Mouse (Mus musculus): ENCODE data around the gene Cdh4. TPM values are rescaled to one million over a fixed set of nuclear protein-coding genes. Genes with fewer than 3 reads are reported as not detected.

The Cdh4 gene
- 3.1 and 3.2 TPM in 2 replicates for polyA plus RNA-seq (2014; fragmentation: Nextera tagmentation; extraction: Ambion mirVana)

GRCm38 (mm10) chr2:179442191-179442540 is at the start of gene Cdh4:
TSS of gene Cdh4 (plus strand) at chr2:179442431.
- H3K4me2 ChIP-seq (ENCODE audit: low read depth, severe bottlenecking), result peak within 1 kb of the TSS; percentile 99
- peak within 1 kb of the TSS; percentile 57 for H3K9ac ChIP-seq (ENCODE audit: low read length)
- WGBS, result under 1% methylated on average over 40 of the region's 40 CpGs
- no peaks in the 10 kb centered on the region for H3K9me3 ChIP-seq (ENCODE audit: control insufficient read depth, low read length)
- no peak within 1 kb of the TSS for H3K27ac ChIP-seq (replicated peaks; ENCODE audit: low read depth, low read length)
- H3K36me3 ChIP-seq (ENCODE audit: control insufficient read depth, insufficient read depth, low read length), result no peaks in the 10 kb centered on the region
- H3K4me3 ChIP-seq (ENCODE audit: low read depth, low read length), result peak within 1 kb of the TSS; percentile 58
- H3K4me1 ChIP-seq (ENCODE audit: control insufficient read depth, insufficient read depth, low read length), result peaks cover 9% of the 10 kb centered on the region; the same call in 1 of the 2 replicates
- DNase-seq (ENCODE audit: low spot score) (peak; percentile 81), ATAC-seq (ENCODE audit: insufficient number of reproducible peaks, low FRiP score, low TSS enrichment, low read depth) (peak; percentile 81; the same call in 1 of the 2 replicates)
- H3K27me3 ChIP-seq (ENCODE audit: control insufficient read depth, insufficient read depth, low read length), result peaks cover 17% of the 10 kb centered on the region; the same call in 1 of the 2 replicates

GRCm38 (mm10) chr2:179395442-179395841 is 46.8 kb upstream of the Cdh4 start:
- Histone ChIP-seq H3K27ac (replicated peaks; ENCODE audit: low read depth, low read length) (no peak overlapping the region), H3K4me3 (ENCODE audit: low read depth, low read length) (no peak overlapping the region), H3K9ac (ENCODE audit: low read length) (no peak overlapping the region), H3K9me3 (ENCODE audit: control insufficient read depth, low read length) (no peaks in the 10 kb centered on the region), H3K27me3 (ENCODE audit: control insufficient read depth, insufficient read depth, low read length) (no peaks in the 10 kb centered on the region), H3K36me3 (ENCODE audit: control insufficient read depth, insufficient read depth, low read length) (no peaks in the 10 kb centered on the region), H3K4me2 (ENCODE audit: low read depth, severe bottlenecking) (no peak overlapping the region), H3K4me1 (ENCODE audit: control insufficient read depth, insufficient read depth, low read length) (no peaks in the 10 kb centered on the region)
- no peak for ATAC-seq (ENCODE audit: insufficient number of reproducible peaks, low FRiP score, low TSS enrichment, low read depth)
- no peak for DNase-seq (ENCODE audit: low spot score)
- WGBS, result 67% methylated on average over 5 of the region's 5 CpGs

GRCm38 (mm10) chr2:179399645-179400249 is 42.5 kb upstream of the Cdh4 start:
- Histone ChIP-seq H3K27ac (replicated peaks; ENCODE audit: low read depth, low read length) (no peak overlapping the region), H3K36me3 (ENCODE audit: control insufficient read depth, insufficient read depth, low read length) (no peaks in the 10 kb centered on the region), H3K9me3 (ENCODE audit: control insufficient read depth, low read length) (no peaks in the 10 kb centered on the region), H3K4me3 (ENCODE audit: low read depth, low read length) (no peak overlapping the region), H3K27me3 (ENCODE audit: control insufficient read depth, insufficient read depth, low read length) (no peaks in the 10 kb centered on the region), H3K4me2 (ENCODE audit: low read depth, severe bottlenecking) (no peak overlapping the region), H3K4me1 (ENCODE audit: control insufficient read depth, insufficient read depth, low read length) (no peaks in the 10 kb centered on the region), H3K9ac (ENCODE audit: low read length) (no peak overlapping the region)
- WGBS, result 80% methylated on average over 14 of the region's 14 CpGs
- DNase-seq (ENCODE audit: low spot score) (no peak), ATAC-seq (ENCODE audit: insufficient number of reproducible peaks, low FRiP score, low TSS enrichment, low read depth) (no peak)

- H3K4me2 ChIP-seq (ENCODE audit: low read depth, severe bottlenecking), result no peak overlapping the region
- H3K27me3 ChIP-seq (ENCODE audit: control insufficient read depth, insufficient read depth, low read length), result no peaks in the 10 kb centered on the region
- DNase-seq (ENCODE audit: low spot score) (no peak), ATAC-seq (ENCODE audit: insufficient number of reproducible peaks, low FRiP score, low TSS enrichment, low read depth) (no peak)
- no peak overlapping the region for H3K27ac ChIP-seq (replicated peaks; ENCODE audit: low read depth, low read length)
- no peaks in the 10 kb centered on the region for H3K36me3 ChIP-seq (ENCODE audit: control insufficient read depth, insufficient read depth, low read length)
- 68% methylated on average over 8 of the region's 8 CpGs for WGBS
- H3K4me1 ChIP-seq (ENCODE audit: control insufficient read depth, insufficient read depth, low read length), result no peaks in the 10 kb centered on the region
- H3K9me3 ChIP-seq (ENCODE audit: control insufficient read depth, low read length), result no peaks in the 10 kb centered on the region
- H3K4me3 ChIP-seq (ENCODE audit: low read depth, low read length), result no peak overlapping the region
- H3K9ac ChIP-seq (ENCODE audit: low read length), result no peak overlapping the region
These were observed 31.2 kb upstream of the Cdh4 start for GRCm38 (mm10) chr2:179410866-179411561.

GRCm38 (mm10) chr2:179412966-179413365 is 29.3 kb upstream of the Cdh4 start:
- H3K4me2 ChIP-seq (ENCODE audit: low read depth, severe bottlenecking), result no peak overlapping the region
- H3K27me3 ChIP-seq (ENCODE audit: control insufficient read depth, insufficient read depth, low read length), result no peaks in the 10 kb centered on the region
- H3K4me1 ChIP-seq (ENCODE audit: control insufficient read depth, insufficient read depth, low read length), result no peaks in the 10 kb centered on the region
- no peak overlapping the region for H3K9ac ChIP-seq (ENCODE audit: low read length)
- no peak overlapping the region for H3K4me3 ChIP-seq (ENCODE audit: low read depth, low read length)
- 76% methylated on average over 2 of the region's 2 CpGs for WGBS
- H3K27ac ChIP-seq (replicated peaks; ENCODE audit: low read depth, low read length), result no peak overlapping the region
- H3K9me3 ChIP-seq (ENCODE audit: control insufficient read depth, low read length), result no peaks in the 10 kb centered on the region
- ATAC-seq (ENCODE audit: insufficient number of reproducible peaks, low FRiP score, low TSS enrichment, low read depth) (no peak), DNase-seq (ENCODE audit: low spot score) (no peak)
- no peaks in the 10 kb centered on the region for H3K36me3 ChIP-seq (ENCODE audit: control insufficient read depth, insufficient read depth, low read length)

- Histone ChIP-seq H3K36me3 (ENCODE audit: control insufficient read depth, insufficient read depth, low read length) (no peaks in the 10 kb centered on the region), H3K27me3 (ENCODE audit: control insufficient read depth, insufficient read depth, low read length) (no peaks in the 10 kb centered on the region), H3K27ac (replicated peaks; ENCODE audit: low read depth, low read length) (no peak overlapping the region), H3K4me1 (ENCODE audit: control insufficient read depth, insufficient read depth, low read length) (no peaks in the 10 kb centered on the region), H3K4me2 (ENCODE audit: low read depth, severe bottlenecking) (no peak overlapping the region), H3K9ac (ENCODE audit: low read length) (no peak overlapping the region), H3K9me3 (ENCODE audit: control insufficient read depth, low read length) (no peaks in the 10 kb centered on the region), H3K4me3 (ENCODE audit: low read depth, low read length) (no peak overlapping the region)
- 88% methylated on average over 11 of the region's 11 CpGs for WGBS
- DNase-seq (ENCODE audit: low spot score) (no peak), ATAC-seq (ENCODE audit: insufficient number of reproducible peaks, low FRiP score, low TSS enrichment, low read depth) (no peak)
These were observed 28.0 kb upstream of the Cdh4 start for GRCm38 (mm10) chr2:179414253-179414652.

- no peak for ATAC-seq (ENCODE audit: insufficient number of reproducible peaks, low FRiP score, low TSS enrichment, low read depth)
- H3K27me3 ChIP-seq (ENCODE audit: control insufficient read depth, insufficient read depth, low read length), result no peaks in the 10 kb centered on the region
- no peak overlapping the region for H3K9ac ChIP-seq (ENCODE audit: low read length)
- no peak overlapping the region for H3K27ac ChIP-seq (replicated peaks; ENCODE audit: low read depth, low read length)
- DNase-seq (ENCODE audit: low spot score), result no peak
- H3K4me1 ChIP-seq (ENCODE audit: control insufficient read depth, insufficient read depth, low read length), result no peaks in the 10 kb centered on the region
- 88% methylated on average over 9 of the region's 9 CpGs for WGBS
- no peak overlapping the region for H3K4me2 ChIP-seq (ENCODE audit: low read depth, severe bottlenecking)
- H3K36me3 ChIP-seq (ENCODE audit: control insufficient read depth, insufficient read depth, low read length), result no peaks in the 10 kb centered on the region
- no peak overlapping the region for H3K4me3 ChIP-seq (ENCODE audit: low read depth, low read length)
- no peaks in the 10 kb centered on the region for H3K9me3 ChIP-seq (ENCODE audit: control insufficient read depth, low read length)
These were observed 27.5 kb upstream of the Cdh4 start for GRCm38 (mm10) chr2:179414704-179415103.

GRCm38 (mm10) chr2:179415892-179416403 is 26.3 kb upstream of the Cdh4 start:
- H3K4me2 ChIP-seq (ENCODE audit: low read depth, severe bottlenecking), result no peak overlapping the region

More at GRCm38 (mm10) chr2:179415892-179416403, 26.3 kb upstream of the Cdh4 start:
- no peaks in the 10 kb centered on the region for H3K27me3 ChIP-seq (ENCODE audit: control insufficient read depth, insufficient read depth, low read length)
- H3K9me3 ChIP-seq (ENCODE audit: control insufficient read depth, low read length), result no peaks in the 10 kb centered on the region
- H3K4me1 ChIP-seq (ENCODE audit: control insufficient read depth, insufficient read depth, low read length), result no peaks in the 10 kb centered on the region
- 61% methylated on average over 8 of the region's 8 CpGs for WGBS
- DNase-seq (ENCODE audit: low spot score) (no peak), ATAC-seq (ENCODE audit: insufficient number of reproducible peaks, low FRiP score, low TSS enrichment, low read depth) (no peak)
- H3K36me3 ChIP-seq (ENCODE audit: control insufficient read depth, insufficient read depth, low read length), result no peaks in the 10 kb centered on the region
- no peak overlapping the region for H3K9ac ChIP-seq (ENCODE audit: low read length)
- 0 out of 2 replicates have a peak overlapping the region, but pooled peaks have one; percentile 22 for H3K27ac ChIP-seq (replicated peaks; ENCODE audit: low read depth, low read length)
- no peak overlapping the region for H3K4me3 ChIP-seq (ENCODE audit: low read depth, low read length)

Measured in limb, embryonic 11.5 days (tissue).